Mouse (Mus musculus): Measurements from ENCODE around the gene Ptch1. TPM values are rescaled to one million over a fixed set of nuclear protein-coding genes. Genes with fewer than 3 reads are reported as not detected.

The Ptch1 gene
- 10 to 100 TPM; 36.6 to 37.4 TPM for total RNA-seq (2023)

DNA sequence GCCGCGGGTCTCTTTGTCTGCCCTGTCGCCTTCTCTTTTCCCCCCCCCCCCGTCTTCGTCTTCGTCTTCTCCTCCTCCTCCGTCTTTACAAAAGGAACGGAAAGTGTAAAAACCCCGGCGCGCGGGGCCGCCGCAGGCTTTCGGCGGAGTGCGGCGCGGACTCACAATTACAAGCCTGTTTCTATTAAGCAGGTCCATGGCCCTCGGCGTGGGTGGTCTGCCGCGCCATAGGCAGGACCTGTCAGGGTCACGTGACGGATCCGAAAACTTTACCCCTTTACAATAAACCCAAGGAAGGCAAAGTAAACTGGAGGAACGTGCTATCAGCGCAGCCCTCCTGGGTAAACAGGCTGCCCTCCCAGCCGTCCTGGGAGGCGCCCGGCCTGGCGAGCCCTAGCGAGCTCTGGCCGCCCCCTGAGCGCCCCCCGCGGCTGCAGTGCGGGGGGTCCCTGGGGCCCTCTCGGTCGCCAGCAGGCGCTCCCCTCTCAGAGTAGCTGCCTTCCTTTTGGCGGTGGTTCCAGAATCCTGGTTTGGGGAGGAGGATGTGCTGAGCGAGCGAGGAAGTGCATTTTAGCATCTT lies at the start of gene Ptch1:
TSS of gene Ptch1 (minus strand) at position 343 of the 580 bp plus-strand sequence.

DNA sequence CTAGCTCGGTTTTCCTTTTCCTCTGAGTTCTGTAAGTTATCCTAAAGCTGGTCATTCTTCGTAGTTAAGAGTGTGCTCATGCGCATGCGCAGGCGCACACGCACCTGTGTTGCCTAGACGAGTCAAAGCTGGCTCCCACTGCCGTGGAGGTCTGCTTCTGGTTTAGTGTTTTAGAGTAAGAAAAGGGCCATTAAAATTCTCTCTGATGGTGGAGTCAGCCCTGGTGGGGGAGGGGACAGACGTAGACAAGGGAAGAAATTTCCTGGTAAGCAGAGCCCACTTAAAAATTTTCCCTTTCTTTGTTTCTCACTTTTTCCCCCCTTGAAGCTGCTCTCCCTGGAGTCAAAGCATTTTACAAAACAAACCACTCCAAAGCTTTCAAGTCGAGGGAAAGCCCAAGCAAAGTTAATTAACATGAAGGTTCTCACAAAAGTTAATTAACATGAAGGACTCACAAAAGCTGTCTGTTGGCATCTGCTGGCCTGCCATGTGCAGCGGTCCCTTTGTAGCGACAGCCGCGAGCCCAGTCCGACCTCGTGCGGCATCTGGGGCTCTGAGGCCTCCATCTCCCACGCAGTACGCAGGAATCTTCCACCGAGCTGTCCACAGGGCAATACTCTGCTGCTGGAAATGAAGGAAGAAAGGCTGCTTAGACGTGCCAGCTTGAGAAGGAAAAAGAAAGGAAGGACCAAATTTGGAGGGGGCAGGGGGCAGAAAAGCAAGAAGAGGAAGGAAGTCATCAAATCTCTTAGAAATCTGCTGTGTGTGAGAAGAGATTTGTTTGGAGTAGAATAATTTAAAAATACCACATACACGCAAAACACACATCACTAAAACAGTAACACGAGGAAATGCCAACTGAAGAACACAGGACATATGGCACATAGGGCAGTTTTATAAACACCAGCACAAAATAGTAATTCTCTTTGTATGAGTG lies 76.5 kb downstream of the Ptch1 start, which contains the start of gene Fancc:
TSS of gene Fancc (minus strand) at position 633 of the 937 bp plus-strand sequence.

Other genes starting within 250 kb of the Ptch1 start
- 10 to 100 TPM; 23.7 to 28.8 TPM for gene Fancc, start 76.3 kb downstream of the Ptch1 start, total RNA-seq (2023)
- gene Ercc6l2, start 241.6 kb upstream of the Ptch1 start, total RNA-seq (2023), result 10 to 100 TPM; 31.2 to 33.7 TPM